Mouse (Mus musculus) megakaryocyte, embryonic 14.5 days (primary cell): ENCODE results near the gene Eef2kmt.

ENCODE experiments used
- FLI1 ChIP-seq: IDR thresholded peaks from 2 replicates; pipeline ENCODE4 v1.6.1; 2012; ENCODE audit warnings: low read length, inconsistent platforms, mixed read lengths
- GATA1 ChIP-seq: IDR thresholded peaks from 3 replicates; pipeline ENCODE4 v1.6.1; 2012; ENCODE audit warnings: mixed read lengths, low read length, inconsistent platforms, borderline replicate concordance

DNA sequence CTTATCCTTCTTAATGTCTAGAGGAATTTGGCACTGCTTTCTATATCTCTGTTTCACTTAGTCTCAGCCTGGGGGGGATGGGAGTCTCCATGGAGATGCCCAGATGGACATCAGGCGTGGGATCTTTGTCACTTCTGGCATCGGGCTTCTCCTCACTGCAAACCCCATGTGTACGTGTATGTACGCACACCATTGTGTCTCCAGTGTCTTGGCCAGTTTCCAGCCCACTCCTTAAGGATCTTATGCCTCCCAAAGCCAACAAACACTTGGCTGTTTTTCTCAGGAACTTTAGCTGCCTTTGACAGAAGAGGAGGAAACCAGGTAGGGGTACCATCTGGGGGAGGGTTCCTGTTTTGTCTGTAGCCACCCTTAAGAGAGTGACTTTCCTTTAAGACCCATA, 34.4 kb downstream of the Eef2kmt start:
- TF ChIP-seq GATA1: no peak
- no peak for TF ChIP-seq FLI1
